Mouse (Mus musculus) left cerebral cortex, adult 11 months (tissue): ENCODE results near the gene Bcl11a.

ENCODE experiments used
- DNase-seq: peaks from one replicate; pipeline ENCODE4 v3.0.0; 2022; ENCODE audit warnings: low spot score

Gene Bcl11a

GRCm38 (mm10) chr11:24077795-24078705 lies at the start of gene Bcl11a:
TSS of gene Bcl11a (plus strand) at chr11:24078056.
- DNase-seq = no peak

GRCm38 (mm10) chr11:24044025-24044424 lies 33.8 kb upstream of the Bcl11a start:
- peak; percentile 53 for DNase-seq

- DNase-seq = peak; percentile 67
These were observed 28.4 kb upstream of the Bcl11a start for GRCm38 (mm10) chr11:24049226-24050031.

GRCm38 (mm10) chr11:24050032-24050757 lies 27.7 kb upstream of the Bcl11a start:
- no peak for DNase-seq

- no peak for DNase-seq
These were observed 25.0 kb upstream of the Bcl11a start for GRCm38 (mm10) chr11:24052882-24053281.

- no peak for DNase-seq
These were observed 18.7 kb upstream of the Bcl11a start for GRCm38 (mm10) chr11:24059137-24059536.

GRCm38 (mm10) chr11:24060428-24060827 lies 17.4 kb upstream of the Bcl11a start:
- no peak for DNase-seq

GRCm38 (mm10) chr11:24061819-24062218 lies 16.0 kb upstream of the Bcl11a start:
- DNase-seq = no peak

- DNase-seq = no peak
These were observed 15.3 kb upstream of the Bcl11a start for GRCm38 (mm10) chr11:24062495-24063096.

GRCm38 (mm10) chr11:24064221-24064620 lies 13.6 kb upstream of the Bcl11a start:
- DNase-seq = no peak

- DNase-seq = no peak
These were observed 12.5 kb upstream of the Bcl11a start for GRCm38 (mm10) chr11:24065313-24065712.

GRCm38 (mm10) chr11:24074021-24074591 lies 3.8 kb upstream of the Bcl11a start:
- DNase-seq = no peak

GRCm38 (mm10) chr11:24074634-24075104 lies 3.2 kb upstream of the Bcl11a start, which contains the start of gene A830031A19Rik:
TSS of gene A830031A19Rik (minus strand) at chr11:24075054.
- no peak for DNase-seq

- DNase-seq = no peak
These were observed 2.2 kb upstream of the Bcl11a start for GRCm38 (mm10) chr11:24075486-24076126.

GRCm38 (mm10) chr11:24076127-24076650 lies 1.7 kb upstream of the Bcl11a start:
- DNase-seq = peak; percentile 75

- no peak for DNase-seq
These were observed 780 bp upstream of the Bcl11a start for GRCm38 (mm10) chr11:24076821-24077730.

- DNase-seq = no peak
These were observed 955 bp downstream of the Bcl11a start for GRCm38 (mm10) chr11:24078706-24079316.

GRCm38 (mm10) chr11:24079392-24080391 lies 1.8 kb downstream of the Bcl11a start:
- no peak for DNase-seq
